Mouse (Mus musculus) heart, adult 8-10 months (tissue): ENCODE measurements around the gene Whrn. TPM values are rescaled to one million over a fixed set of nuclear protein-coding genes. Genes with fewer than 3 reads are reported as not detected.
A peak's percentile ranks its signal among the peaks of the same experiment; 100 is the strongest.

Experiments
- DNase-seq: peaks from one replicate; pipeline ENCODE4 v3.0.0; 2022; ENCODE audit warnings: low spot score
- total RNA-seq, 4 experiments: library from RNA; stranded (reverse); gene quantifications; 2 replicates each; pipeline ENCODE4 v1.2.4; 2022

Gene Whrn
- total RNA-seq, 4 experiments from 2014 or later: 18.5 to 38.1 (median 20.6) TPM

DNA sequence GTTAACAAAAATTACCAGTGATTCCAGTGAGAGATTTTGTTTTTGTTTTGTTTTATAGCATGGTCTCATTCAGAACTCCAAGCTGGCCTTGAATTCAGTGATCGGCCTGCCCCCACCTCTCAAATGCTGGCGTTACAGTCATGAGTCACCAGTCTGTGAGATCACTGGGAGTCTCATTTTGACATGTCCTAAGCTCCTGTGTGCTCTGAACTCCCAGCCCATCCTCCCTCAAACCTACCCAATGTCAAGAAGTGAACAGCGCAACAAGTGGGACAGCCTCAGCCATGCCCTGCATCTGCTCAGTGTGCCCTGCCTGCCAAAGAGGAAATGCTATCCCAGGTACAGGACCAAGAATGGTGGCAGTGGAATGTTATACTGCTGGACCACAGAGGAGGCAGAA is 110.5 kb downstream of the Whrn start:
- no peak for DNase-seq

DNA sequence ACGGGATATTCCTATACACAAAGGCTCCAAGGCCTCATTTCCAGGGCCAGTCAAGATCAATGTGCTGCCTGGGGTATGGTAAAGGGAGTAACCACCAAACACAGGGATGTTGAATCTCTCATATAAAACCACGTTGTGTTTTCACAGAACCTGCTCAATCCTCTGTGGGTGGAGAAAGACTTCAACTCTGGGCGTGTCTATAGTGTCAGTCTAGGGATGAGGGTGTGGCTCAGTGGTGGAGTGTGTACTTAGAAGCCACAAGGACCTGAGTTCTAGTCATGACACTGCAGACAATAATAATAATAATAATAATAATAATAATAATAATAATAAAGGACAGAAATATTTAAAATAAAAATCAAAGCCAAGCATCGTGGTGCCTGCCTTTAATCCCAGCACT is 111.5 kb downstream of the Whrn start:
- no peak for DNase-seq

DNA sequence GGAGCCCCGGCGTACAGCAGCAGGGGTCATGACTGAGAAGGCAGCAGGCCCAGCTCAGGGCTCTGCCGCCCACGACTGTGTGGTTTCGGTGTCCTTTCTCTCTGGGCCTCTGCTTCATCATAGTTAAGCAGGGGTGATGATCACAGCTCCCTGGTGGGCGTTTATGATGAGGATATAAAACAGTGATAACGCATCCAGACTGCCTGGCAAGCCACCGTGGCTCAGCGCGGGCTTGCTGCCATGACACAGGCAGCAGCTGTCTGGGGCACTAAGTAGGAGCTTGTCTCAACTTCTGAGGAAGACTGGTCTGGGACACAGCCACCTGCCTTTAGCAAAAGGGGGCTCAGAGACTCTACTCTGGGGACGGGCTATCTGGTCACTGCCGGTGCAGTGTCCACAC is 112.3 kb downstream of the Whrn start:
- no peak for DNase-seq

DNA sequence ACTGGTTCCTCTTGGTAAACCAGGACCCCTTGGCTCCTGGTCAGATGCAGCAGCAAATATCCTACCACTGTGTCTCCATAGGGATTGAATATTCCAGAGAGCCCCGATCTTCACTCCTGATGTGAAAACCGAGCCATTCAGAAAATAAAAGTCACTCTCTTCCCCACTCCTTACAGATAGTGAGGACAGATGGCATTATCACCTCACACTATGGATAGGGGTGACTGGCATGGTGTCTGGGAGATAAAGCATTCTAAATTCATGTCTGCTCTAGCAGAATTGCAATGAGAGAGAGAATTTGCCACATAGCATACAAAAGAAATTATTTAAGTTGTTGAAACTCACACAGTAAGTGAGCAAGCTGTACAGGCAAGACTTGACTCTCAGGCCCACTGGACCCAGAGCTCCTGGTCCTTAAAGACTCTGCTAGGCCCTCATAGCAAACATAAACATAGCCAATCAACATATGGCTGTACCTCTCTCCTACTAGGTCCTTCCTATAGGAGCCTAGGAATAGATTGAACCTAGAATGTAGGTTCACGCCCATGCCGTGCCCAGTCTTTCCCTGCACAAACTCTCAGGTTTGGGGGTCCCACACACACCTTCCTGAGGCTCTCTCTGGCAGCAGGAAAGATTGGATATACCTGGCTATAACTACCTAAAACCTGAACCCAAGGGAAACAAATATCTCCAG is 113.0 kb downstream of the Whrn start:
- DNase-seq: no peak

DNA sequence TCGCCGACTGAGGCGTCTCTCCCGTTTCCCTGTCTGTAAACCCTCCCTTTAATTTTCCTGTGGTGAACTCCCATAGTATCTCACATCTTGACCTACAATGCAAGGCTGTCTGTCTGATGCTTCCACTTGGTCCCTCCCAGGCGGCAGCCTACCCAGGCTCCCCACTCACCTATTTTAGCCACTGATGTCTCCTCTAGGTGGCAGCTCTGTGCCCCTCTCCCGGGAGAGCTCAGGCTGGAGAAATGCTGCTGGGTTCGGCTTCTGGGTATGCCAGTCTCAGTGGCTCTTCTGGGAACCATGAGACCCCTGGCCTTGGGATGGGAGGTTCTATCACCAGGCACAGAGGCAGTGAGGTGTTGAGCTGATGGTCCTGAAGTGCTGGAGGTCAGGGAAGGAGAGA is 118.3 kb downstream of the Whrn start:
- DNase-seq: no peak

DNA sequence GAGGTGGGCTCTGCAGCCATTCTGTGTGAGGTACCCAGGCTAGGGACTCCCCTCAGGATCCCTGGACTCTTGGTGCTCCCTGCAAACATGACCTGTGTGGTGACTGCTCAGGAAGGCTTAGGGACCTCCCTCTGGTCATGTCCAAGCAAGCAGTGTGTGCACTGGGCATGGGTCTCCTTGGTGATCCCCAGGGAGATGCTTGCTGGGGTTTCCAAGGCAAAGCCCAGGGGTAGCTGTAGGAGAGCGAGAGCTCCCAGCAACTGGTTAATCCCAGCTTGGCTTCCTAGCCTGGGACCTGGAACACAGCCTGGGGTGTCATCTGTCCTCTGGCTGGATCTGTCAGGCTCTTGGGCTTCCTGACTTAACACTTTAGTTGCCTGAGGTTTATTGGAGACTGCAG is 120.4 kb downstream of the Whrn start:
- no peak for DNase-seq

DNA sequence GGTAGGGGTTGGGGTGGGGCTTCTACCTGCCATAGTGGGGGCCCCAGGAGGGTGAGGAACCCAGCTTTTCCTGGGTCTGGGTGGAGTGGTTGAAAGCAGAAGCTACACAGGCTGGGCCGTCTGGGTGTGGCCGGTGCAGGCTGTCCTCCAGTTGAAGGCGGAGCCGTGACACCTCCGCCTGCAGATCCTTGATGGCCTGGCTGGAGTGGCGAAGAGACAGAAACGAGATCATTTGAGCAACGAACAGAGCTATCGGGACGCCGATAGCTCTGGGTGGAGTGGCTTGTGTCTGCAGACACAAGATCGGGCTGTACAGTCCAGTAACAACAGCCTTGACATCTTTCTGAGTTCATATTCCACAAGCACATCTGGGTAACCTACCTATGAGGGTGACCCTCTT is 121.5 kb downstream of the Whrn start:
- DNase-seq: no peak

DNA sequence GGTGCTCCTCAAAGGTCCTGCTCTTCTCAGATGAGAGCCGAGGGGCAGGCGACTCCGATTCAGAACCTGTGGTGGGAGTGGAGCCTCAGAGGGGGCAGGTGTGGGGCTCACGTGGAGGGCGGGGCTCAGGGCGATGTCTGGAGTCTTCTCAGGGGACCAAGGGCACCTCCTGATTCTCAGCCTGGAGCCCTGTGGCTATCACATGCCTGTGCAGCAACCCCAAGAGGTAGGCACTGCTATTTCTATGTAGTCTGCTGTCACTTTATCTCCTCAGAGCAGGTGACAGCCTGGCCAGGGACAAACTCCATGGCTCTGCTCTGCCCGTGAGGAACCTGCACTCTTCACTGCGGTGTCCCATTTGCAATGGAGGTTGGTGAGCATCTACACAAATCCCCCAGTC is 122.4 kb downstream of the Whrn start:
- DNase-seq: no peak

DNA sequence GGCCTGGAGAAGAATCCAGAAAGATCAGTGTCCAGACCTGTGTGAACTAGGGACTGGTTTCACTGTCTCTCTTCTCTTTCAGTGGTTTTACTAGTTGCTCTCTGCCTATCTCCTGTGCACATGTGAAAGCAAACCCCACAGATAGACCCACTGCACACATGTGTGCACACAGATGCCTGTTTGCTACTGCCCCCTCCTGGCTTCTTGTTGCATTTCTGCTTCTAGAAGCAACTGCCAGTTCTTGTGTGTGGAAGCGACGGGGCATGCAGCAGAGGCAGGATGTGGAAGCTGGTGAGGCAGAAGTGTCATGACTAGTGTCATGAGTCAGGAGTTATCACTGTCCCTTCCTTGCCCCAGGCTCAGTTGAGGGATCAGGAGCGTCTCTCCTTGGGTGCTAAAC is 123.9 kb downstream of the Whrn start:
- DNase-seq: no peak

DNA sequence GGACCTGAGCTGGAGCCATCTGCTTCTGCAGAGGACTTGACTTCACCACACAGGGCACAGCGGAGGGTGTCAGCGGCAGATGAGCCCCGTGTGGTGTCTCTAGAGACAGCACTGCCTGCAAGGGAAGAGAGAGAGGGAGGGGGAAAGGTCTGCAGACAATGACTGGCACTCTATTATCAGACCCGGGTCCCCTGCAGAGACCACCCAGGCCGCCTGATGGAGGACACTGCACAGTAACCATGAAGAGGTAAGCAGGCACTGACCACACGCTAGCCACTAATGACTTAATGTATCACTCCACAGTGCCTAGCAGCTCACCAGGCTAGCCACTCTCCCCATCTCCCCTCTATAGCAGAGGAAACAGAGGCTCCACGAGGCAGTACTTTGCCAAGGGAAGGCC is 124.9 kb downstream of the Whrn start:
- DNase-seq: no peak

DNA sequence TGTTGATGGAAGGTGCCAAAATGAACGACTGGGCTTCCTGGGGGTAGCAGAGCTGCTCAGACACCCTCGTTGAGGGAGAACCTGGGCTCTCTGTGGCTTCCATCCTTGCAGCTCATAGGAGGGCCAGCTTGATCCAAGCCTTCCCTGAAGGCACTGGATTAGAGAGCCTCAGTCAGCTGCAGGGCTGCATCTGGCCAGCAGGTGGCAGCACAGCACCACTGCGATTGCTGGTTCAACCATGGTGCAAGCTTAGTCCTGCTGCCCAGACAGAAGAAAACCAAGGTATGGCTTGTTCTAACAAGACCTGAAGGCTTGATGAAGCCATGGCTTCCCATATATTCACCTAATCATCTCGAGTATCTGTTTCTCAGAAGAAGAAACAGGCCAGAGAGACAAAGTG is 127.2 kb downstream of the Whrn start:
- DNase-seq: peak; percentile 86

Other genes starting within 250 kb of the Whrn start
- under 1 TPM in 1 of 4 experiments, not detected in 3; 0.75 TPM for gene Orm1, start 151.4 kb downstream of the Whrn start, total RNA-seq
- gene Orm3, start 139.8 kb downstream of the Whrn start, total RNA-seq: 1 to 10 TPM in 2 of 4 experiments, under 1 TPM in 2; 0.60 to 4.5 (median 1.7) TPM
- under 1 TPM in 2 of 4 experiments, not detected in 2; 0.34 to 0.37 TPM for gene Orm2, start 133.5 kb downstream of the Whrn start, total RNA-seq
- gene Akna, start 92.6 kb downstream of the Whrn start, total RNA-seq: 1 to 10 TPM; 3.1 to 4.4 (median 3.5) TPM
- gene Atp6v1g1, start 48.8 kb upstream of the Whrn start, total RNA-seq: 100 to 1,000 TPM; 146 to 168 (median 149) TPM
- 10 to 100 TPM in 3 of 4 experiments, 1 to 10 TPM in 1; 8.0 to 16.2 (median 12.7) TPM for gene Tmem268, start 62.8 kb upstream of the Whrn start, total RNA-seq
- not detected for gene Gm11213, start 109.3 kb upstream of the Whrn start, total RNA-seq
- not detected for gene Tex48, start 126.4 kb upstream of the Whrn start, total RNA-seq
- gene Gm11214, start 167.4 kb upstream of the Whrn start, total RNA-seq: not detected
- gene Tnfsf15, start 249.1 kb upstream of the Whrn start, total RNA-seq: not detected